Mouse (Mus musculus) erythroblast, embryonic 14.5 days (primary cell): Measurements from ENCODE around the gene Hk2.

ENCODE experiments used
- GATA1 ChIP-seq: IDR thresholded peaks from 2 replicates; pipeline ENCODE4 v1.6.1; 2012; ENCODE audit warnings: low read length, inconsistent platforms, mixed read lengths
- TAL1 ChIP-seq: IDR thresholded peaks from 3 replicates; pipeline ENCODE4 v1.6.1; 2012; ENCODE audit warnings: low read length, inconsistent platforms, mixed read lengths

DNA sequence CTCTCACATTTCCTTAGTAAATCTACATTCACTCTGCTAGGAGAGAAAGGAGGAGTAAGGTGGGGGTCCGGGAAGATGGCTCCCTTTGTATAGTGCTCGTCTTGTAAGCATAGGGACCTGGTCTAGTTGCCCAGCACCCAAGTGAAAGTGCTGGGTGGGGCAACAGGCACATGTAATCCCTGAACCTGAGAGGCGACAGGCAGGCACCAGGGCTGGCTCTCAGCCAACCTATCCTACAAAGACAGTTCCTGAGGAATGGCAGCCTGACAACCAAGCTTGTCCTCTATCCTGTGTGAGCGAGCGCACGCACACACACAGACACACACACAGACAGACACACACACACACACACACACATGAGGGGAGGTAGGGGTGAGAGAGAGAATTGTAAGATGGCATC is 32.2 kb upstream of the Hk2 start:
- TF ChIP-seq GATA1 (no peak), TAL1 (no peak)
